Mouse (Mus musculus): ENCODE data around the gene Dlx3. TPM values are rescaled to one million over a fixed set of nuclear protein-coding genes. Genes with fewer than 3 reads are reported as not detected.

Gene Dlx3
- polyA plus RNA-seq, 1 experiment from 2014 or later, result 0.05 TPM

DNA sequence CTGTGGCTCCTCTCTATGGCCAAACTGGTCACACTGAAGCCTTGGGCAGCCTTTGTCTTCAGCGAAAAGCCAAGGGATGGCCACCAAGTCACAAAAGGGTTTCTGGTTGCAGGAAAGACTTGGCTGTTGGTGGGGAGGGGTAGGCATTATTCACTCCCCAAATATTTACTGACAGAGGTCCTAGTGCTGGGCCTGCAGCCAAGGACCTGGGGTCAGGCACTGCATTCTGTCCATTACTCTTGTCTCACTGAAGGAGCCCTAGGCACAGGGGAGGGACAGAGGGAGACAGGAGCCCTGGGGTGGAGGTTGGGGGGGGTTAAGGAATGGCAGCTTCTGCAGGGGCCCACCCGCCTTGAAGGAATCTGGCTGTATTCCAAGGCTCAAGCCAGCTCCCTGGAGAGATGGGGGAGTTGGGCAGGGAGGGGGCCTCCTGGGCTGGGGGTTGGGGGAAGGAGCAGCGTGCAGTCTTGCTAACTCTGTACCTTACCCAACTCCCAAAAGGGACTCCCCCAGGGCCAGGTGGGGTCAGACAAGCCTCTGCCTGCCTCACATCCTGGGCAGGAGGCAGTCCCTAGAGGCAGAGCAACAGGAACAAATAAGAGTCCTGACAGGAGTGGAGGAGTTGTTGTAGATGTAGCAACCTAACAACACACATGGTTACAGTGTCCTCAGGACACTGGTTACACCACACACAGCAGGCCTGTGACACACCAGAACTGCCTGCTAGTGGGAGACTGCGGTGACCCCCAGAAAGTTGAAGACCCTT lies 23.1 kb upstream of the Dlx3 start:
- TF ChIP-seq EP300 (IDR thresholded peaks at IDR 0.05), result peak; percentile 46; the same call in 1 of the 2 replicates
- TF ChIP-seq CTCF (IDR thresholded peaks at IDR 0.05), result no peak
- Histone ChIP-seq H3K4me3 (ENCODE audit: low read depth, low read length) (no peak overlapping the region), H3K9ac (replicated peaks; ENCODE audit: low read depth) (no peak overlapping the region), H3K36me3 (ENCODE audit: insufficient read depth, low read length) (no peaks in the 10 kb centered on the region), H3K27ac (ENCODE audit: low read length) (peak overlapping the region; percentile 62), H3K4me1 (ENCODE audit: insufficient read depth, low read depth, low read length) (peaks cover 17% of the 10 kb centered on the region), H3K27me3 (replicated peaks; ENCODE audit: insufficient read depth, low read length) (no peaks in the 10 kb centered on the region), H3K4me2 (replicated peaks; ENCODE audit: low read depth, low read length) (no peak overlapping the region), H3K9me3 (ENCODE audit: low read length) (no peaks in the 10 kb centered on the region)
- ATAC-seq (peak; percentile 72), DNase-seq (ENCODE audit: low spot score) (peak; percentile 69)
- WGBS, result 30% methylated on average over 4 of the region's 4 CpGs

- no peak for ATAC-seq
- no peak for DNase-seq (ENCODE audit: low spot score)
- Histone ChIP-seq H3K36me3 (ENCODE audit: insufficient read depth, low read length) (no peaks in the 10 kb centered on the region), H3K9me3 (ENCODE audit: low read length) (no peaks in the 10 kb centered on the region), H3K9ac (replicated peaks; ENCODE audit: low read depth) (no peak overlapping the region), H3K4me2 (replicated peaks; ENCODE audit: low read depth, low read length) (no peak overlapping the region), H3K27ac (ENCODE audit: low read length) (no peak overlapping the region; the same call in 1 of the 2 replicates), H3K4me1 (ENCODE audit: insufficient read depth, low read depth, low read length) (peaks cover 17% of the 10 kb centered on the region), H3K27me3 (replicated peaks; ENCODE audit: insufficient read depth, low read length) (no peaks in the 10 kb centered on the region), H3K4me3 (ENCODE audit: low read depth, low read length) (no peak overlapping the region)
- peak; percentile 47 for TF ChIP-seq CTCF (IDR thresholded peaks at IDR 0.05)
- no peak for TF ChIP-seq EP300 (IDR thresholded peaks at IDR 0.05)
- WGBS, result 65% methylated on average over 6 of the region's 6 CpGs
Observed at GRCm38 (mm10) chr11:95097889-95098288, 22.0 kb upstream of the Dlx3 start.

GRCm38 (mm10) chr11:95098346-95099095 lies 21.4 kb upstream of the Dlx3 start:
- ATAC-seq, result peak; percentile 4; the same call in 1 of the 2 replicates
- Histone ChIP-seq H3K4me2 (replicated peaks; ENCODE audit: low read depth, low read length) (no peak overlapping the region), H3K4me1 (ENCODE audit: insufficient read depth, low read depth, low read length) (peaks cover 17% of the 10 kb centered on the region), H3K9me3 (ENCODE audit: low read length) (no peaks in the 10 kb centered on the region), H3K27ac (ENCODE audit: low read length) (0 out of 2 replicates have a peak overlapping the region, but pooled peaks have one; percentile 14), H3K27me3 (replicated peaks; ENCODE audit: insufficient read depth, low read length) (no peaks in the 10 kb centered on the region), H3K36me3 (ENCODE audit: insufficient read depth, low read length) (no peaks in the 10 kb centered on the region), H3K4me3 (ENCODE audit: low read depth, low read length) (no peak overlapping the region), H3K9ac (replicated peaks; ENCODE audit: low read depth) (no peak overlapping the region)
- no peak for DNase-seq (ENCODE audit: low spot score)
- WGBS, result 76% methylated on average over 5 of the region's 5 CpGs
- no peak for TF ChIP-seq CTCF (IDR thresholded peaks at IDR 0.05)
- TF ChIP-seq EP300 (IDR thresholded peaks at IDR 0.05), result peak; percentile 45; the same call in 1 of the 2 replicates

DNA sequence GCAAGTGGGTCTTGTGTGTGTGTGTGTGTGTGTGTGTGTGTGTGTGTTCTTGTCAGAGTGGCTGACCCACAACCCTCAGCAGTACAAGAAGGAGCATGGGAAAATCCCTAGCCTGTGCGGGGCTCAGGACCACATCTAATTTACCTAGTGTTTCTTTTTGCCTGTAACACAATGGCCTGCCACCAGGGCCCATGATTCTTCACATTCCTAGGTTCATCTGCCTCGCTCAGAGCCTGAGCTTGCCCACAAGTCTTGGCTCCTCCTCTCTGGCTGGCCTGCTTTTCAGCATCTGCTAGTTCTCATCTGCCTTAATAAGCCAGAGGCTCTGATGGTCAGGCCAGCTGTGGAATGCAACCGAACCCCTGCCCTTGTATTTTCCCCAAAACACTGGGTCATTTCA lies 19.5 kb upstream of the Dlx3 start:
- DNase-seq (ENCODE audit: low spot score) (no peak), ATAC-seq (no peak)
- Histone ChIP-seq H3K4me3 (ENCODE audit: low read depth, low read length) (no peak overlapping the region), H3K27me3 (replicated peaks; ENCODE audit: insufficient read depth, low read length) (no peaks in the 10 kb centered on the region), H3K4me1 (ENCODE audit: insufficient read depth, low read depth, low read length) (peaks cover 17% of the 10 kb centered on the region), H3K9ac (replicated peaks; ENCODE audit: low read depth) (no peak overlapping the region), H3K27ac (ENCODE audit: low read length) (no peak overlapping the region), H3K36me3 (ENCODE audit: insufficient read depth, low read length) (no peaks in the 10 kb centered on the region), H3K9me3 (ENCODE audit: low read length) (no peaks in the 10 kb centered on the region), H3K4me2 (replicated peaks; ENCODE audit: low read depth, low read length) (no peak overlapping the region)
- WGBS, result 60% methylated on average over 3 of the region's 3 CpGs
- TF ChIP-seq EP300 (IDR thresholded peaks at IDR 0.05) (no peak), CTCF (IDR thresholded peaks at IDR 0.05) (peak; percentile 34)

GRCm38 (mm10) chr11:95101071-95101788 lies 18.7 kb upstream of the Dlx3 start:
- Histone ChIP-seq H3K4me1 (ENCODE audit: insufficient read depth, low read depth, low read length) (peaks cover 16% of the 10 kb centered on the region), H3K9ac (replicated peaks; ENCODE audit: low read depth) (no peak overlapping the region), H3K36me3 (ENCODE audit: insufficient read depth, low read length) (no peaks in the 10 kb centered on the region), H3K27me3 (replicated peaks; ENCODE audit: insufficient read depth, low read length) (no peaks in the 10 kb centered on the region), H3K4me3 (ENCODE audit: low read depth, low read length) (no peak overlapping the region), H3K27ac (ENCODE audit: low read length) (no peak overlapping the region), H3K4me2 (replicated peaks; ENCODE audit: low read depth, low read length) (no peak overlapping the region), H3K9me3 (ENCODE audit: low read length) (no peaks in the 10 kb centered on the region)
- ATAC-seq (no peak), DNase-seq (ENCODE audit: low spot score) (no peak)
- TF ChIP-seq CTCF (IDR thresholded peaks at IDR 0.05), result no peak
- TF ChIP-seq EP300 (IDR thresholded peaks at IDR 0.05), result no peak
- WGBS, result 25% methylated on average over 16 of the region's 16 CpGs

Measured in lung, postnatal 0 days (tissue).